Mouse (Mus musculus) liver, embryonic 14.5 days (tissue): ENCODE data around the gene AC153137.1. TPM values are rescaled to one million over a fixed set of nuclear protein-coding genes. Genes with fewer than 3 reads are reported as not detected.

Experiments
- ATAC-seq: fragments of 200-750 bp; cut with Nextera tagmentation; 2 replicates; pipeline ENCODE4 v1.8.0; 2017; ENCODE audit warnings: moderate number of reproducible peaks, mild to moderate bottlenecking, moderate library complexity; ENCODE audit not compliant: insufficient read depth
- DNase-seq, 3 experiments: peaks; one replicate each; pipeline ENCODE4 v3.0.0-alpha.2; 2012 to 2013; ENCODE audit warnings: low read depth in 3 of 3, low spot score in 3 of 3
- H3K27ac ChIP-seq: fragments of 300-500 bp; sonication (generic); 2 replicates; pipeline ENCODE4 v1.5.1; 2014; ENCODE audit warnings: moderate library complexity, mild to moderate bottlenecking, control low read depth, inconsistent platforms
- H3K27me3 ChIP-seq: fragments of 300-500 bp; sonication (generic); 2 replicates; pipeline ENCODE4 v1.6.1; 2014; ENCODE audit warnings: mild to moderate bottlenecking, low read length, moderate library complexity; ENCODE audit not compliant: control insufficient read depth, insufficient read depth
- H3K36me3 ChIP-seq: fragments of 300-500 bp; sonication (generic); replicated peaks from 2 replicates; pipeline ENCODE4 v1.6.1; 2014; ENCODE audit warnings: low read depth; ENCODE audit not compliant: control insufficient read depth, insufficient read depth
- H3K4me1 ChIP-seq, 2 experiments: fragments of 200-500 bp in 1 of 2; fragments of 300-500 bp in 1 of 2; sonication (generic) in 1 of 2; replicated peaks; 2 replicates each; pipeline ENCODE4 v1.6.1; 2012 to 2014; ENCODE audit warnings: antibody characterized with exemption in 1 of 2, inconsistent platforms in 1 of 2, low read length in 1 of 2; ENCODE audit not compliant: control insufficient read depth in 2 of 2, insufficient read depth in 2 of 2
- H3K4me2 ChIP-seq: fragments of 300-500 bp; sonication (generic); 2 replicates; pipeline ENCODE4 v1.6.1; 2014; ENCODE audit warnings: low read depth, mild to moderate bottlenecking, control low read depth, moderate library complexity
- H3K4me3 ChIP-seq, 2 experiments: fragments of 200-500 bp in 1 of 2; fragments of 300-500 bp in 1 of 2; sonication (generic) in 1 of 2; 2 replicates each; pipeline ENCODE4 v1.5.1; 2012 to 2014; ENCODE audit warnings: low read depth in 2 of 2, low read length in 2 of 2, mild to moderate bottlenecking in 2 of 2, control low read depth in 1 of 2, inconsistent platforms in 1 of 2, moderate library complexity in 1 of 2; ENCODE audit not compliant: insufficient read depth in 1 of 2
- H3K9ac ChIP-seq: fragments of 300-500 bp; sonication (generic); replicated peaks from 2 replicates; pipeline ENCODE4 v1.6.1; 2014; ENCODE audit warnings: mild to moderate bottlenecking, control low read depth, moderate library complexity
- H3K9me3 ChIP-seq: fragments of 300-500 bp; sonication (generic); 2 replicates; pipeline ENCODE4 v1.6.1; 2016; ENCODE audit warnings: low read length, mixed read lengths; ENCODE audit not compliant: control insufficient read depth
- CTCF ChIP-seq: IDR thresholded peaks from 2 replicates; pipeline ENCODE4 v1.5.1; 2016; ENCODE audit warnings: antibody characterized with exemption, low read depth, control low read depth
- EP300 ChIP-seq: IDR thresholded peaks from 2 replicates; pipeline ENCODE4 v1.6.1; 2016; ENCODE audit warnings: antibody characterized with exemption, low read depth
- WGBS: fragments of 180-500 bp; shearing (Covaris S2); extraction: QIAGEN DNeasy Blood & Tissue Kit; methylation state at CpG from one replicate; pipeline ENCODE4 v1.1.7; 2014; ENCODE audit not compliant: insufficient replicate concordance; 5-methylcytosine and 5-hydroxymethylcytosine counted together
- polyA plus RNA-seq, 2 experiments: library from polyadenylated mRNA; depleted of rRNA in 1 of 2; stranded (reverse) in 1 of 2; unstranded in 1 of 2; fragments of >200 nt; fragmentation: Nextera tagmentation in 1 of 2; extraction: Ambion mirVana in 1 of 2; gene quantifications; 2 replicates each; pipeline versions ENCODE4 v1.2.1 to v1.2.3; 2012 to 2014

AC153137.1 gene
- polyA plus RNA-seq, 2 experiments: not detected

DNA sequence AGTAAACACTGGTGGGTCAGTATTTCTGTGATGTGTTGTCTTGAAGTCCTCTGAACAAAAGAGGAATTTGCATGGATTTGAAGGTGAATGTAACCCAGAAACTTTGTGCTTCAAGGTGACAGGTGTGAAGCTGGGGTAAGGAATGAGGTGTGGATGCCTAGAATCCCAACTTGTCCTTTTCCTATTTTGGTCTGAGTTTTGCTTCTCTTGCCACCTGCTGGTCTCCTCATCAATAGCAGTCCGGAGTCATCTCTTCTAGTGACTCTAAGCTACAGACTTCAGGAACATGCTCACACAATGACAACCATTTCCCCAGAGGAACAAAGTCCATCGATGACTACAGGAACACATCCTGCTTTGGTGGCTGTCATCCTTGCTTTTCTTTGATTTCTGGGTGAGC lies 46.9 kb downstream of the AC153137.1 start:
- H3K9me3 ChIP-seq: no peaks in the 10 kb centered on the region
- no peak overlapping the region for H3K4me2 ChIP-seq
- ATAC-seq (no peak), DNase-seq (no peak)
- H3K9ac ChIP-seq: no peak overlapping the region
- H3K4me3 ChIP-seq: no peak overlapping the region
- no peaks in the 10 kb centered on the region for H3K27me3 ChIP-seq
- no peak overlapping the region for H3K27ac ChIP-seq
- no peak for TF ChIP-seq EP300
- peak; percentile 37 for TF ChIP-seq CTCF
- H3K4me1 ChIP-seq: no peaks in the 10 kb centered on the region
- H3K36me3 ChIP-seq: no peaks in the 10 kb centered on the region
- 38% methylated on average over 2 of the region's 2 CpGs for WGBS

DNA sequence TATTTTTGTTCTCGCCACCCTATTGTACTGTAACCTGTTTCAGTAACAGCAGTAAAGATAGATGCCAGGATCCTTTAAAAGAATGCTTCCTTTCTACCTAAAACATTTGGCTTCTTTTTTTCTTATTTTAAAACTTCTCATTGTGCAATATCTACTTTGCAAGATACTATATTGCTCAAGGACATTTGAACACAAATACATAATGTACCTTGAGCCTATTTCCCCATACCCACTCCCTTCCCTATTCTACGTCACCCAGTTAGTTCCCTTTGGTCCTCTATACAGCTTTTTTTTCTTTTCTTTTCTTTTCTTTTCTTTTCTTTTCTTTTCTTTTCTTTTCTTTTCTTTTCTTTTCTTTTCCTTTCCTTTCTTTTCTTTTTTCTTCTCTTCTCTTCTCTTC lies 47.6 kb downstream of the AC153137.1 start:
- Histone ChIP-seq H3K27me3 (no peaks in the 10 kb centered on the region), H3K36me3 (no peaks in the 10 kb centered on the region), H3K9ac (no peak overlapping the region), H3K4me1 (no peaks in the 10 kb centered on the region), H3K4me2 (no peak overlapping the region), H3K4me3 (no peak overlapping the region), H3K27ac (no peak overlapping the region), H3K9me3 (no peaks in the 10 kb centered on the region)
- no peak for TF ChIP-seq CTCF
- ATAC-seq (no peak), DNase-seq (no peak)
- WGBS: 54% methylated on average over 2 of the region's 2 CpGs

Other genes starting within 250 kb of the AC153137.1 start
- 8.0 and 13.6 TPM in 2 replicates for gene Phf3, start 104.0 kb downstream of the AC153137.1 start, polyA plus RNA-seq (2012; rRNA removed)
- gene Phf3, start 104.0 kb downstream of the AC153137.1 start, polyA plus RNA-seq (2014; fragmentation: Nextera tagmentation; extraction: Ambion mirVana): 15.8 and 17.0 TPM in 2 replicates
- gene Lgsn, start 198.4 kb upstream of the AC153137.1 start, polyA plus RNA-seq (2012; rRNA removed): not detected in 2 replicates
- gene Lgsn, start 198.4 kb upstream of the AC153137.1 start, polyA plus RNA-seq (2014; fragmentation: Nextera tagmentation; extraction: Ambion mirVana): not detected in 2 replicates
- gene 4931428L18Rik, start 244.7 kb upstream of the AC153137.1 start, polyA plus RNA-seq (2012; rRNA removed): not detected in 2 replicates
- not detected in 2 replicates for gene 4931428L18Rik, start 244.7 kb upstream of the AC153137.1 start, polyA plus RNA-seq (2014; fragmentation: Nextera tagmentation; extraction: Ambion mirVana)
- not detected in 2 replicates for gene Pih1d3, start 244.9 kb upstream of the AC153137.1 start, polyA plus RNA-seq (2012; rRNA removed)
- not detected in 2 replicates for gene Pih1d3, start 244.9 kb upstream of the AC153137.1 start, polyA plus RNA-seq (2014; fragmentation: Nextera tagmentation; extraction: Ambion mirVana)